Mouse (Mus musculus): ENCODE data around the gene Trappc6a. TPM values are rescaled to one million over a fixed set of nuclear protein-coding genes. Genes with fewer than 3 reads are reported as not detected.

Gene Trappc6a
- polyA plus RNA-seq, 1 experiment from 2014 or later = 89.0 TPM

- Histone ChIP-seq H3K36me3 (ENCODE audit: control insufficient read depth, insufficient read depth, low read length) (no peaks in the 10 kb centered on the region), H3K27me3 (ENCODE audit: control insufficient read depth, insufficient read depth, low read length) (peaks cover 52% of the 10 kb centered on the region), H3K4me1 (ENCODE audit: control insufficient read depth, insufficient read depth, low read length) (peaks cover 17% of the 10 kb centered on the region), H3K9me3 (ENCODE audit: control insufficient read depth, low read depth, low read length) (no peaks in the 10 kb centered on the region), H3K4me3 (ENCODE audit: low read depth, low read length) (peak overlapping the region; percentile 37), H3K9ac (replicated peaks; ENCODE audit: low read depth, low read length) (peak overlapping the region; percentile 18; the same call in 1 of the 2 replicates), H3K27ac (ENCODE audit: low read length) (no peak overlapping the region), H3K4me2 (replicated peaks; ENCODE audit: low read depth, low read length) (peak overlapping the region; percentile 90)
- 2% methylated on average over 64 of the region's 64 CpGs for WGBS
- peak; percentile 44 for ATAC-seq (ENCODE audit: insufficient number of reproducible peaks, insufficient read depth, low FRiP score, low read depth)
Measured at GRCm38 (mm10) chr7:19523757-19524419, 15.7 kb downstream of the Trappc6a start.

GRCm38 (mm10) chr7:19524420-19525104 is 16.4 kb downstream of the Trappc6a start:
- H3K36me3 ChIP-seq (ENCODE audit: control insufficient read depth, insufficient read depth, low read length) = peaks cover 3% of the 10 kb centered on the region; the same call in 1 of the 2 replicates
- 18% methylated on average over 24 of the region's 24 CpGs for WGBS
- ATAC-seq (ENCODE audit: insufficient number of reproducible peaks, insufficient read depth, low FRiP score, low read depth) = no peak
- 0 out of 2 replicates have a peak overlapping the region, but pooled peaks have one; percentile 18 for H3K9ac ChIP-seq (replicated peaks; ENCODE audit: low read depth, low read length)
- H3K4me1 ChIP-seq (ENCODE audit: control insufficient read depth, insufficient read depth, low read length) = peaks cover 17% of the 10 kb centered on the region
- H3K4me3 ChIP-seq (ENCODE audit: low read depth, low read length) = peak overlapping the region; percentile 37
- H3K4me2 ChIP-seq (replicated peaks; ENCODE audit: low read depth, low read length) = peak overlapping the region; percentile 90
- no peak overlapping the region for H3K27ac ChIP-seq (ENCODE audit: low read length)
- H3K9me3 ChIP-seq (ENCODE audit: control insufficient read depth, low read depth, low read length) = no peaks in the 10 kb centered on the region
- peaks cover 47% of the 10 kb centered on the region for H3K27me3 ChIP-seq (ENCODE audit: control insufficient read depth, insufficient read depth, low read length)

GRCm38 (mm10) chr7:19525105-19525481 is 16.9 kb downstream of the Trappc6a start:
- Histone ChIP-seq H3K27me3 (ENCODE audit: control insufficient read depth, insufficient read depth, low read length) (peaks cover 44% of the 10 kb centered on the region), H3K9me3 (ENCODE audit: control insufficient read depth, low read depth, low read length) (no peaks in the 10 kb centered on the region), H3K4me1 (ENCODE audit: control insufficient read depth, insufficient read depth, low read length) (peaks cover 17% of the 10 kb centered on the region), H3K9ac (replicated peaks; ENCODE audit: low read depth, low read length) (no peak overlapping the region), H3K36me3 (ENCODE audit: control insufficient read depth, insufficient read depth, low read length) (peaks cover 8% of the 10 kb centered on the region; the same call in 1 of the 2 replicates), H3K4me3 (ENCODE audit: low read depth, low read length) (no peak overlapping the region), H3K27ac (ENCODE audit: low read length) (no peak overlapping the region), H3K4me2 (replicated peaks; ENCODE audit: low read depth, low read length) (no peak overlapping the region)
- WGBS = 65% methylated on average over 2 of the region's 2 CpGs
- no peak for ATAC-seq (ENCODE audit: insufficient number of reproducible peaks, insufficient read depth, low FRiP score, low read depth)

GRCm38 (mm10) chr7:19531077-19531476 is 22.9 kb downstream of the Trappc6a start:
- H3K4me2 ChIP-seq (replicated peaks; ENCODE audit: low read depth, low read length) = no peak overlapping the region
- H3K9me3 ChIP-seq (ENCODE audit: control insufficient read depth, low read depth, low read length) = no peaks in the 10 kb centered on the region
- no peak overlapping the region for H3K27ac ChIP-seq (ENCODE audit: low read length)
- no peaks in the 10 kb centered on the region for H3K4me1 ChIP-seq (ENCODE audit: control insufficient read depth, insufficient read depth, low read length)
- no peak overlapping the region for H3K4me3 ChIP-seq (ENCODE audit: low read depth, low read length)
- peaks cover 58% of the 10 kb centered on the region for H3K36me3 ChIP-seq (ENCODE audit: control insufficient read depth, insufficient read depth, low read length)
- ATAC-seq (ENCODE audit: insufficient number of reproducible peaks, insufficient read depth, low FRiP score, low read depth) = no peak
- H3K9ac ChIP-seq (replicated peaks; ENCODE audit: low read depth, low read length) = no peak overlapping the region
- no peaks in the 10 kb centered on the region for H3K27me3 ChIP-seq (ENCODE audit: control insufficient read depth, insufficient read depth, low read length)
- 74% methylated on average over 10 of the region's 10 CpGs for WGBS

- H3K36me3 ChIP-seq (ENCODE audit: control insufficient read depth, insufficient read depth, low read length) = peaks cover 58% of the 10 kb centered on the region
- no peak overlapping the region for H3K9ac ChIP-seq (replicated peaks; ENCODE audit: low read depth, low read length)
- H3K4me2 ChIP-seq (replicated peaks; ENCODE audit: low read depth, low read length) = no peak overlapping the region
- H3K27ac ChIP-seq (ENCODE audit: low read length) = no peak overlapping the region
- no peaks in the 10 kb centered on the region for H3K4me1 ChIP-seq (ENCODE audit: control insufficient read depth, insufficient read depth, low read length)
- H3K9me3 ChIP-seq (ENCODE audit: control insufficient read depth, low read depth, low read length) = no peaks in the 10 kb centered on the region
- ATAC-seq (ENCODE audit: insufficient number of reproducible peaks, insufficient read depth, low FRiP score, low read depth) = no peak
- 82% methylated on average over 14 of the region's 14 CpGs for WGBS
- H3K4me3 ChIP-seq (ENCODE audit: low read depth, low read length) = no peak overlapping the region
- no peaks in the 10 kb centered on the region for H3K27me3 ChIP-seq (ENCODE audit: control insufficient read depth, insufficient read depth, low read length)
Measured at GRCm38 (mm10) chr7:19532240-19532639, 24.0 kb downstream of the Trappc6a start.

GRCm38 (mm10) chr7:19534676-19535075 is 26.5 kb downstream of the Trappc6a start:
- no peak overlapping the region for H3K9ac ChIP-seq (replicated peaks; ENCODE audit: low read depth, low read length)
- no peak overlapping the region for H3K4me2 ChIP-seq (replicated peaks; ENCODE audit: low read depth, low read length)
- peaks cover 54% of the 10 kb centered on the region for H3K36me3 ChIP-seq (ENCODE audit: control insufficient read depth, insufficient read depth, low read length)
- no peak for ATAC-seq (ENCODE audit: insufficient number of reproducible peaks, insufficient read depth, low FRiP score, low read depth)
- no peak overlapping the region for H3K27ac ChIP-seq (ENCODE audit: low read length)
- no peaks in the 10 kb centered on the region for H3K9me3 ChIP-seq (ENCODE audit: control insufficient read depth, low read depth, low read length)
- H3K27me3 ChIP-seq (ENCODE audit: control insufficient read depth, insufficient read depth, low read length) = no peaks in the 10 kb centered on the region
- WGBS = 94% methylated on average over 10 of the region's 10 CpGs
- no peak overlapping the region for H3K4me3 ChIP-seq (ENCODE audit: low read depth, low read length)
- H3K4me1 ChIP-seq (ENCODE audit: control insufficient read depth, insufficient read depth, low read length) = no peaks in the 10 kb centered on the region

- H3K9me3 ChIP-seq (ENCODE audit: control insufficient read depth, low read depth, low read length) = no peaks in the 10 kb centered on the region
- no peak overlapping the region for H3K4me2 ChIP-seq (replicated peaks; ENCODE audit: low read depth, low read length)
- no peaks in the 10 kb centered on the region for H3K27me3 ChIP-seq (ENCODE audit: control insufficient read depth, insufficient read depth, low read length)
- no peak for ATAC-seq (ENCODE audit: insufficient number of reproducible peaks, insufficient read depth, low FRiP score, low read depth)
- no peak overlapping the region for H3K9ac ChIP-seq (replicated peaks; ENCODE audit: low read depth, low read length)
- H3K36me3 ChIP-seq (ENCODE audit: control insufficient read depth, insufficient read depth, low read length) = no peaks in the 10 kb centered on the region
- WGBS = 80% methylated on average over 2 of the region's 2 CpGs
- H3K4me1 ChIP-seq (ENCODE audit: control insufficient read depth, insufficient read depth, low read length) = peaks cover 26% of the 10 kb centered on the region; the same call in 1 of the 2 replicates
- H3K4me3 ChIP-seq (ENCODE audit: low read depth, low read length) = no peak overlapping the region
- H3K27ac ChIP-seq (ENCODE audit: low read length) = no peak overlapping the region
Measured at GRCm38 (mm10) chr7:19540771-19541566, 32.8 kb downstream of the Trappc6a start.

- WGBS = 76% methylated on average over 7 of the region's 7 CpGs
- Histone ChIP-seq H3K36me3 (ENCODE audit: control insufficient read depth, insufficient read depth, low read length) (no peaks in the 10 kb centered on the region), H3K9me3 (ENCODE audit: control insufficient read depth, low read depth, low read length) (no peaks in the 10 kb centered on the region), H3K4me3 (ENCODE audit: low read depth, low read length) (no peak overlapping the region), H3K27me3 (ENCODE audit: control insufficient read depth, insufficient read depth, low read length) (no peaks in the 10 kb centered on the region), H3K27ac (ENCODE audit: low read length) (no peak overlapping the region), H3K9ac (replicated peaks; ENCODE audit: low read depth, low read length) (no peak overlapping the region; the same call in 1 of the 2 replicates), H3K4me2 (replicated peaks; ENCODE audit: low read depth, low read length) (no peak overlapping the region), H3K4me1 (ENCODE audit: control insufficient read depth, insufficient read depth, low read length) (peaks cover 33% of the 10 kb centered on the region)
- 0 out of 2 replicates have a peak, but pooled peaks have one; percentile 8 for ATAC-seq (ENCODE audit: insufficient number of reproducible peaks, insufficient read depth, low FRiP score, low read depth)
Measured at GRCm38 (mm10) chr7:19541681-19542154, 33.5 kb downstream of the Trappc6a start.
